Mouse (Mus musculus) intestine, embryonic 15.5 days (tissue): Measurements from ENCODE around the gene March5. TPM values are rescaled to one million over a fixed set of nuclear protein-coding genes. Genes with fewer than 3 reads are reported as not detected.
"Not testable (repeated sequence)": the region's sequence is repeated elsewhere in the genome, so short reads cannot be mapped to it uniquely, and the experiment has no call there.

ENCODE experiments used
- ATAC-seq: fragments of 200-750 bp; cut with Nextera tagmentation; 2 replicates; pipeline ENCODE4 v1.8.0; 2017; ENCODE audit warnings: moderate TSS enrichment, moderate library complexity
- H3K27ac ChIP-seq: fragments of 300-500 bp; sonication (generic); 2 replicates; pipeline ENCODE4 v1.5.1; 2015; ENCODE audit warnings: mild to moderate bottlenecking, inconsistent platforms
- H3K27me3 ChIP-seq: fragments of 300-500 bp; sonication (generic); replicated peaks from 2 replicates; pipeline ENCODE4 v1.6.1; 2015; ENCODE audit warnings: inconsistent platforms
- H3K36me3 ChIP-seq: fragments of 300-500 bp; sonication (generic); 2 replicates; pipeline ENCODE4 v1.6.1; 2015; ENCODE audit warnings: inconsistent platforms
- H3K4me1 ChIP-seq: fragments of 300-500 bp; sonication (generic); replicated peaks from 2 replicates; pipeline ENCODE4 v1.6.1; 2015; ENCODE audit warnings: inconsistent platforms
- H3K4me2 ChIP-seq: fragments of 300-500 bp; sonication (generic); replicated peaks from 2 replicates; pipeline ENCODE4 v1.6.1; 2015; ENCODE audit warnings: mild to moderate bottlenecking, inconsistent platforms
- H3K4me3 ChIP-seq: fragments of 300-500 bp; sonication (generic); replicated peaks from 2 replicates; pipeline ENCODE4 v1.5.1; 2015; ENCODE audit warnings: inconsistent platforms
- H3K9ac ChIP-seq: fragments of 300-500 bp; sonication (generic); 2 replicates; pipeline ENCODE4 v1.6.1; 2015; ENCODE audit warnings: inconsistent platforms
- H3K9me3 ChIP-seq: fragments of 300-500 bp; sonication (generic); 2 replicates; pipeline ENCODE4 v1.6.1; 2016; ENCODE audit warnings: inconsistent platforms
- WGBS: fragments of 180-500 bp; shearing (Covaris S2); methylation state at CpG from one replicate; pipeline ENCODE4 v1.1.7; 2015; 5-methylcytosine and 5-hydroxymethylcytosine counted together
- polyA plus RNA-seq: library from polyadenylated mRNA; unstranded; fragments of >200 nt; fragmentation: Nextera tagmentation; extraction: Ambion mirVana; gene quantifications from 2 replicates; pipeline ENCODE4 v1.2.1, GENCODE M21; 2015

March5 gene
- polyA plus RNA-seq, 1 experiment from 2014 or later = 75.8 TPM

DNA sequence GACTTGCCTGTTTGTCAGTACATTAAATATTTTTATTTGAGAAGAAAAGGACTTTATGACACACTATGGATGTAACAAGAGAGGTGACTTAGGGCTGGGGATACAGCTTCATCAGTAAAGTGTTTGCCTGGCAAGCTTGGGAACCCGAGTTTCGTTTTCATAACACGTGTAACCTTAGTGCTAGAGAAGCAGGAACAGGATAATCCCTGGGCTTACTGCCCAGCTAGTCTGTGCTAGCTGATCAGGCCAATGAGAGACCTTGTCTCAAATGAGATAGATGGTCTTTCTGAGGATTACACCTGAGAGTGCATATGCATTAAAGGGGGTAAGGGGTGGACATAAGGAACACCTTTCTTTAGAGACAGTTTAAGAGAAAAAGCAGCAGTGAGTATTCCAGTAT lies 4.1 kb downstream of the March5 start:
- Histone ChIP-seq H3K4me3 (no peak overlapping the region), H3K9me3 (no peaks in the 10 kb centered on the region), H3K9ac (no peak overlapping the region), H3K36me3 (0 out of 2 replicates have a peak, but pooled peaks cover 7% of the 10 kb centered on the region), H3K27ac (no peak overlapping the region), H3K4me1 (peaks cover 11% of the 10 kb centered on the region; the same call in 1 of the 2 replicates), H3K4me2 (no peak overlapping the region), H3K27me3 (no peaks in the 10 kb centered on the region)
- 89% methylated on average over 3 of the region's 3 CpGs for WGBS
- no peak for ATAC-seq

GRCm38 (mm10) chr19:37214711-37215110 lies 7.4 kb downstream of the March5 start:
- H3K4me1 ChIP-seq = 0 out of 2 replicates have a peak, but pooled peaks cover under 1% of the 10 kb centered on the region
- peaks cover 11% of the 10 kb centered on the region; the same call in 1 of the 2 replicates for H3K36me3 ChIP-seq
- no peak for ATAC-seq
- WGBS = 56% methylated on average over 2 of the region's 2 CpGs
- H3K27me3 ChIP-seq = no peaks in the 10 kb centered on the region
- H3K9ac ChIP-seq = no peak overlapping the region
- H3K9me3 ChIP-seq = no peaks in the 10 kb centered on the region
- H3K4me3 ChIP-seq = no peak overlapping the region
- no peak overlapping the region for H3K27ac ChIP-seq
- H3K4me2 ChIP-seq = no peak overlapping the region

- no peaks in the 10 kb centered on the region for H3K27me3 ChIP-seq
- H3K27ac ChIP-seq = no peak overlapping the region
- H3K4me3 ChIP-seq = no peak overlapping the region
- no peak for ATAC-seq
- 87% methylated on average over 6 of the region's 6 CpGs for WGBS
- no peak overlapping the region for H3K4me2 ChIP-seq
- no peaks in the 10 kb centered on the region for H3K9me3 ChIP-seq
- H3K36me3 ChIP-seq = peaks cover 10% of the 10 kb centered on the region; the same call in 1 of the 2 replicates
- no peak overlapping the region for H3K9ac ChIP-seq
- H3K4me1 ChIP-seq = no peaks in the 10 kb centered on the region
Measured at GRCm38 (mm10) chr19:37225197-37225862, 18.0 kb downstream of the March5 start.

- not testable (repeated sequence) for H3K9me3 ChIP-seq, H3K4me3 ChIP-seq, H3K36me3 ChIP-seq, ATAC-seq, H3K9ac ChIP-seq, H3K4me1 ChIP-seq, H3K27ac ChIP-seq, H3K4me2 ChIP-seq
- peaks cover 17% of the 10 kb centered on the region for H3K27me3 ChIP-seq
- 66% methylated on average over 9 of the region's 9 CpGs for WGBS
Measured at GRCm38 (mm10) chr19:37232598-37232997, 25.3 kb downstream of the March5 start.

- Histone ChIP-seq H3K36me3 (no peaks in the 10 kb centered on the region), H3K27me3 (peaks cover 17% of the 10 kb centered on the region), H3K4me3 (peak overlapping the region; percentile 33), H3K4me1 (0 out of 2 replicates have a peak, but pooled peaks cover 5% of the 10 kb centered on the region), H3K9ac (no peak overlapping the region), H3K27ac (no peak overlapping the region), H3K4me2 (peak overlapping the region; percentile 68), H3K9me3 (no peaks in the 10 kb centered on the region)
- ATAC-seq = peak; percentile 52
- 4% methylated on average over 63 of the region's 63 CpGs for WGBS
Measured at GRCm38 (mm10) chr19:37233561-37234539, 26.5 kb downstream of the March5 start.

DNA sequence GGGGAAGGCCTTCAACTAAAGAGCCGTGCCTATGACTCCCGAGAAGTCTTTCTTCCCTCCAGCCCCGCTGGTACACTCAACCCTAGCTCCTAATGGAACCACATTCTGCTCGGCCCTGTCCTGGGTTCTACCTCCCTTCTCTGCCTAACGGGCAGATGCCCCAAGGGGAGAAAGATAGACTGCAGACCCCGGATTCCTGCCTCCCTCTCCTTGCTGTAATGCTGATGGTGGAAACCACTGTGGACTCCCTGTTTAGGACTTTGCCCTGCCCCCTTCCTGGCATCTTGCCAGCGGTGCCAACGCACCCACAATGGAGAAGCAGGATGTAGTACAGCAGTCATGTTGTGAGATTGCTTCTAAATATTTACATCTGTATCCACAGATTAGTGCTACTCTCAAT lies 28.5 kb downstream of the March5 start:
- WGBS = 53% methylated on average over 8 of the region's 8 CpGs
- Histone ChIP-seq H3K27ac (no peak overlapping the region), H3K27me3 (peaks cover 17% of the 10 kb centered on the region), H3K4me1 (0 out of 2 replicates have a peak, but pooled peaks cover 5% of the 10 kb centered on the region), H3K9me3 (no peaks in the 10 kb centered on the region), H3K4me2 (no peak overlapping the region), H3K36me3 (no peaks in the 10 kb centered on the region), H3K9ac (no peak overlapping the region), H3K4me3 (no peak overlapping the region)
- ATAC-seq = no peak

GRCm38 (mm10) chr19:37237306-37237705 lies 30.0 kb downstream of the March5 start:
- Histone ChIP-seq H3K9ac (no peak overlapping the region), H3K9me3 (no peaks in the 10 kb centered on the region), H3K4me1 (0 out of 2 replicates have a peak, but pooled peaks cover 5% of the 10 kb centered on the region), H3K4me3 (no peak overlapping the region), H3K36me3 (no peaks in the 10 kb centered on the region), H3K4me2 (no peak overlapping the region), H3K27ac (no peak overlapping the region), H3K27me3 (peaks cover 17% of the 10 kb centered on the region)
- ATAC-seq = no peak
- WGBS = 53% methylated on average over 5 of the region's 5 CpGs

DNA sequence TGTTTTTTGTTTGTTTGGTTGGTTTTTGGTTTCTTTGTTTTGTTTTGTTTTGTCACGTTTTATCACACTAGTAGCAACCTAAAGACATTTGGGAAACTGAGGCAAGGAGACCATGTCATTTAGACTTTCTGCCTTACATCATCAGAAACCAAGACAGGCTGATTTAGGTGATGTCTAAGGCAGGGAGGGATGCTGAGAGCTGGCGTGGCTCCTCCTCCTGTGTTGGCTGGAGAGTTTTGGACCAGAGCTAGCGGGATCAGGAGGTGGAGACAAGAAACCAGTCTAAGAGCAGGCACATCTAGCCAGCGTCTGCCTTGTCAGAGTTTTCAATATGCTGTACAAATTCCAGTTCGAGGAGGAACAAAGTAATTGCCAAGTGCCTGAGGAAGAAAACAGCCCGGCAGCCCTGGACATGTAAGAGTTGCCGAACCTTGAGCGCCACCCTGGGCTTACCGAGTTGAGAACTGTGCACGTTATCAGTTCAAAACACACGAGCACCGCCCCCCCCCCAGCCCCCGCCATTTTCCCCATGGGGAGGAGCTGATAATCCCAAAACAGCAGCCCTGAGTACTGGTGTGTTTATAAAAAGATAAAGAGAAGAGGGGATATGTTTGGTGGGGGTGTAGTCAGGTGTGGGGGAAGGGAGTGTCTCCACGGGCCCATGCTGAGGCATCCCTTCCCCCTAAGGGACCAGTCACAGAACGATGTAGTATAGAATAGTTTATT lies 30.5 kb downstream of the March5 start:
- H3K4me3 ChIP-seq = no peak overlapping the region
- H3K9ac ChIP-seq = no peak overlapping the region
- 0 out of 2 replicates have a peak, but pooled peaks cover 5% of the 10 kb centered on the region for H3K4me1 ChIP-seq
- no peak overlapping the region for H3K27ac ChIP-seq
- peaks cover 17% of the 10 kb centered on the region for H3K27me3 ChIP-seq
- no peak overlapping the region for H3K4me2 ChIP-seq
- WGBS = 6% methylated on average over 15 of the region's 15 CpGs
- peak; percentile 78 for ATAC-seq
- H3K36me3 ChIP-seq = no peaks in the 10 kb centered on the region
- no peaks in the 10 kb centered on the region for H3K9me3 ChIP-seq

DNA sequence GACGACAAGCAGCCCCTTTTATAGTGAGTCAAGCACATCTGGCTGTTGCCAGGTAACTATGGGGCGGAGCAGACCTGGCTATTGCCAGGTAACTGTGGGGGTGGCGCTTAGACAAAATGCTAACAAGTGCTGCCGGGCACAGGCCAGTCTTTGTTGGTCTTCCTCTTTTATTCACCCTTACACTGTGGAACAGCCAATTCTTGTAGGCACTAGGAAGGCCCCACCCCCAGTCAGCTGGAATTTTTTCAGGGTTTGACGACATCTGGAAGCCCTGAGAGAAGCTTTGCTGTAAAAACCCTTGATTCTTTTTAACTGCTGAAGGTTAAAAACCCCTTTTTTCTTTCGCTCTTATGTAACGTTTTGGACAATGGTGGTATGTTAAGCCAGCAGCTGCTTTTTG lies 31.3 kb downstream of the March5 start:
- no peak overlapping the region for H3K27ac ChIP-seq
- no peak overlapping the region for H3K9ac ChIP-seq
- 20% methylated on average over 7 of the region's 7 CpGs for WGBS
- H3K4me3 ChIP-seq = no peak overlapping the region
- no peak for ATAC-seq
- H3K4me1 ChIP-seq = 0 out of 2 replicates have a peak, but pooled peaks cover 5% of the 10 kb centered on the region
- H3K9me3 ChIP-seq = no peaks in the 10 kb centered on the region
- H3K36me3 ChIP-seq = no peaks in the 10 kb centered on the region
- H3K27me3 ChIP-seq = peaks cover 15% of the 10 kb centered on the region
- H3K4me2 ChIP-seq = no peak overlapping the region

GRCm38 (mm10) chr19:37239096-37239495 lies 31.8 kb downstream of the March5 start:
- 23% methylated on average over 4 of the region's 4 CpGs for WGBS
- H3K9me3 ChIP-seq = no peaks in the 10 kb centered on the region

GRCm38 (mm10) chr19:37241201-37241600 lies 33.9 kb downstream of the March5 start:
- H3K4me1 ChIP-seq = no peaks in the 10 kb centered on the region
- H3K27ac ChIP-seq = no peak overlapping the region
- no peaks in the 10 kb centered on the region for H3K9me3 ChIP-seq
- no peak overlapping the region for H3K9ac ChIP-seq
- 70% methylated on average over 5 of the region's 5 CpGs for WGBS
- H3K27me3 ChIP-seq = no peaks in the 10 kb centered on the region
- no peak overlapping the region for H3K4me3 ChIP-seq
- ATAC-seq = no peak
- H3K36me3 ChIP-seq = no peaks in the 10 kb centered on the region
- no peak overlapping the region for H3K4me2 ChIP-seq

More at GRCm38 (mm10) chr19:37239096-37239495, 31.8 kb downstream of the March5 start:
- H3K9ac ChIP-seq = no peak overlapping the region
- no peaks in the 10 kb centered on the region for H3K36me3 ChIP-seq
- no peak overlapping the region for H3K27ac ChIP-seq
- 0 out of 2 replicates have a peak, but pooled peaks cover 4% of the 10 kb centered on the region for H3K4me1 ChIP-seq
- H3K4me3 ChIP-seq = no peak overlapping the region
- ATAC-seq = no peak
- H3K27me3 ChIP-seq = peaks cover 11% of the 10 kb centered on the region
- H3K4me2 ChIP-seq = no peak overlapping the region

- Histone ChIP-seq H3K9me3 (no peaks in the 10 kb centered on the region), H3K9ac (no peak overlapping the region), H3K4me3 (no peak overlapping the region), H3K36me3 (no peaks in the 10 kb centered on the region), H3K27me3 (no peaks in the 10 kb centered on the region), H3K4me1 (no peaks in the 10 kb centered on the region), H3K27ac (no peak overlapping the region), H3K4me2 (no peak overlapping the region)
- no peak for ATAC-seq
- WGBS = 26% methylated on average over 2 of the region's 2 CpGs
Measured at GRCm38 (mm10) chr19:37242707-37243106, 35.4 kb downstream of the March5 start.
